Mouse (Mus musculus): Measurements from ENCODE around the gene Cfap45. TPM values are rescaled to one million over a fixed set of nuclear protein-coding genes. Genes with fewer than 3 reads are reported as not detected.

Gene Cfap45
- polyA plus RNA-seq, 1 experiment from 2014 or later: 1.6 TPM

- 93% methylated on average over 10 of the region's 10 CpGs for WGBS
- DNase-seq (ENCODE audit: extremely low spot score, low spot score): no peak
- H3K27me3 ChIP-seq (ENCODE audit: poor library complexity, severe bottlenecking): peaks cover 46% of the 10 kb centered on the region
- H3K9me3 ChIP-seq: no peaks in the 10 kb centered on the region
- H3K4me3 ChIP-seq: no peak overlapping the region
- peaks cover 40% of the 10 kb centered on the region for H3K4me1 ChIP-seq
- H3K36me3 ChIP-seq (replicated peaks): no peaks in the 10 kb centered on the region
- H3K27ac ChIP-seq: no peak overlapping the region
Measured at GRCm38 (mm10) chr1:172527431-172527830, 6.8 kb downstream of the Cfap45 start.

GRCm38 (mm10) chr1:172528701-172529100 is 8.1 kb downstream of the Cfap45 start:
- peak; percentile 81 for DNase-seq (ENCODE audit: extremely low spot score, low spot score)
- no peak overlapping the region for H3K27ac ChIP-seq
- peaks cover 56% of the 10 kb centered on the region for H3K27me3 ChIP-seq (ENCODE audit: poor library complexity, severe bottlenecking)
- no peaks in the 10 kb centered on the region for H3K36me3 ChIP-seq (replicated peaks)
- H3K4me1 ChIP-seq: peaks cover 48% of the 10 kb centered on the region
- no peaks in the 10 kb centered on the region for H3K9me3 ChIP-seq
- 8% methylated on average over 7 of the region's 7 CpGs for WGBS
- no peak overlapping the region for H3K4me3 ChIP-seq

- Histone ChIP-seq H3K4me3 (no peak overlapping the region), H3K4me1 (peaks cover 40% of the 10 kb centered on the region), H3K36me3 (replicated peaks) (no peaks in the 10 kb centered on the region), H3K9me3 (no peaks in the 10 kb centered on the region), H3K27me3 (ENCODE audit: poor library complexity, severe bottlenecking) (peaks cover 65% of the 10 kb centered on the region), H3K27ac (no peak overlapping the region)
- DNase-seq (ENCODE audit: extremely low spot score, low spot score): peak; percentile 35
- WGBS: 35% methylated on average over 8 of the region's 8 CpGs
Measured at GRCm38 (mm10) chr1:172530544-172531220, 10.1 kb downstream of the Cfap45 start.

GRCm38 (mm10) chr1:172532551-172532950 is 11.9 kb downstream of the Cfap45 start:
- Histone ChIP-seq H3K27me3 (ENCODE audit: poor library complexity, severe bottlenecking) (peaks cover 57% of the 10 kb centered on the region), H3K9me3 (no peaks in the 10 kb centered on the region), H3K4me3 (peak overlapping the region; percentile 45), H3K27ac (peak overlapping the region; percentile 70), H3K4me1 (peaks cover 35% of the 10 kb centered on the region), H3K36me3 (replicated peaks) (no peaks in the 10 kb centered on the region)
- 4% methylated on average over 13 of the region's 13 CpGs for WGBS
- peak; percentile 69 for DNase-seq (ENCODE audit: extremely low spot score, low spot score)

GRCm38 (mm10) chr1:172535116-172535515 is 14.5 kb downstream of the Cfap45 start:
- H3K9me3 ChIP-seq: no peaks in the 10 kb centered on the region
- H3K4me3 ChIP-seq: no peak overlapping the region
- no peaks in the 10 kb centered on the region for H3K36me3 ChIP-seq (replicated peaks)
- H3K27me3 ChIP-seq (ENCODE audit: poor library complexity, severe bottlenecking): peaks cover 43% of the 10 kb centered on the region
- H3K27ac ChIP-seq: no peak overlapping the region
- H3K4me1 ChIP-seq: peaks cover 39% of the 10 kb centered on the region
- DNase-seq (ENCODE audit: extremely low spot score, low spot score): no peak
- 82% methylated on average over 16 of the region's 16 CpGs for WGBS

GRCm38 (mm10) chr1:172539827-172540226 is 19.2 kb downstream of the Cfap45 start:
- H3K9me3 ChIP-seq: no peaks in the 10 kb centered on the region
- H3K4me1 ChIP-seq: peaks cover 14% of the 10 kb centered on the region
- no peaks in the 10 kb centered on the region for H3K36me3 ChIP-seq (replicated peaks)
- no peak overlapping the region for H3K4me3 ChIP-seq
- no peak overlapping the region; the same call in 1 of the 2 replicates for H3K27ac ChIP-seq
- DNase-seq (ENCODE audit: extremely low spot score, low spot score): no peak
- 70% methylated on average over 6 of the region's 6 CpGs for WGBS
- peaks cover 16% of the 10 kb centered on the region for H3K27me3 ChIP-seq (ENCODE audit: poor library complexity, severe bottlenecking)

- DNase-seq (ENCODE audit: extremely low spot score, low spot score): no peak
- Histone ChIP-seq H3K9me3 (no peaks in the 10 kb centered on the region), H3K36me3 (replicated peaks) (no peaks in the 10 kb centered on the region), H3K27me3 (ENCODE audit: poor library complexity, severe bottlenecking) (peaks cover 16% of the 10 kb centered on the region), H3K4me3 (no peak overlapping the region), H3K27ac (peak overlapping the region; percentile 35; the same call in 1 of the 2 replicates), H3K4me1 (peaks cover 14% of the 10 kb centered on the region)
- WGBS: 44% methylated on average over 11 of the region's 11 CpGs
Measured at GRCm38 (mm10) chr1:172540283-172540820, 19.8 kb downstream of the Cfap45 start.

GRCm38 (mm10) chr1:172546062-172546461 is 25.5 kb downstream of the Cfap45 start:
- Histone ChIP-seq H3K4me1 (peaks cover 30% of the 10 kb centered on the region), H3K9me3 (no peaks in the 10 kb centered on the region), H3K36me3 (replicated peaks) (no peaks in the 10 kb centered on the region), H3K27me3 (ENCODE audit: poor library complexity, severe bottlenecking) (peaks cover 12% of the 10 kb centered on the region), H3K4me3 (no peak overlapping the region), H3K27ac (no peak overlapping the region)
- DNase-seq (ENCODE audit: extremely low spot score, low spot score): no peak
- 82% methylated on average over 4 of the region's 4 CpGs for WGBS

GRCm38 (mm10) chr1:172548501-172548900 is 27.9 kb downstream of the Cfap45 start:
- H3K27ac ChIP-seq: no peak overlapping the region
- no peak for DNase-seq (ENCODE audit: extremely low spot score, low spot score)
- no peaks in the 10 kb centered on the region for H3K36me3 ChIP-seq (replicated peaks)
- H3K4me1 ChIP-seq: peaks cover 55% of the 10 kb centered on the region
- peaks cover 14% of the 10 kb centered on the region for H3K27me3 ChIP-seq (ENCODE audit: poor library complexity, severe bottlenecking)
- H3K9me3 ChIP-seq: no peaks in the 10 kb centered on the region
- H3K4me3 ChIP-seq: no peak overlapping the region
- WGBS: 43% methylated on average over 7 of the region's 7 CpGs

GRCm38 (mm10) chr1:172549314-172549713 is 28.7 kb downstream of the Cfap45 start:
- 6% methylated on average over 2 of the region's 2 CpGs for WGBS
- Histone ChIP-seq H3K4me3 (peak overlapping the region; percentile 48), H3K27ac (peak overlapping the region; percentile 62; the same call in 1 of the 2 replicates)

GRCm38 (mm10) chr1:172549717-172550116 is 29.1 kb downstream of the Cfap45 start:
- no peaks in the 10 kb centered on the region for H3K36me3 ChIP-seq (replicated peaks)
- peaks cover 55% of the 10 kb centered on the region for H3K4me1 ChIP-seq
- peak overlapping the region; percentile 48 for H3K4me3 ChIP-seq
- no peaks in the 10 kb centered on the region for H3K9me3 ChIP-seq
- no peak for DNase-seq (ENCODE audit: extremely low spot score, low spot score)
- H3K27me3 ChIP-seq (ENCODE audit: poor library complexity, severe bottlenecking): peaks cover 14% of the 10 kb centered on the region
- WGBS: 1% methylated on average over 8 of the region's 8 CpGs
- H3K27ac ChIP-seq: peak overlapping the region; percentile 71

More at GRCm38 (mm10) chr1:172549314-172549713, 28.7 kb downstream of the Cfap45 start:
- H3K27me3 ChIP-seq (ENCODE audit: poor library complexity, severe bottlenecking): peaks cover 14% of the 10 kb centered on the region
- no peaks in the 10 kb centered on the region for H3K36me3 ChIP-seq (replicated peaks)
- H3K9me3 ChIP-seq: no peaks in the 10 kb centered on the region
- peaks cover 55% of the 10 kb centered on the region for H3K4me1 ChIP-seq
- DNase-seq (ENCODE audit: extremely low spot score, low spot score): no peak

- Histone ChIP-seq H3K27ac (peak overlapping the region; percentile 71), H3K4me3 (peak overlapping the region; percentile 48), H3K27me3 (ENCODE audit: poor library complexity, severe bottlenecking) (peaks cover 15% of the 10 kb centered on the region), H3K36me3 (replicated peaks) (no peaks in the 10 kb centered on the region), H3K4me1 (peaks cover 55% of the 10 kb centered on the region), H3K9me3 (no peaks in the 10 kb centered on the region)
- peak; percentile 75 for DNase-seq (ENCODE audit: extremely low spot score, low spot score)
- WGBS: 1% methylated on average over 8 of the region's 8 CpGs
Measured at GRCm38 (mm10) chr1:172550551-172550951, 29.9 kb downstream of the Cfap45 start.

- Histone ChIP-seq H3K9me3 (no peaks in the 10 kb centered on the region), H3K4me3 (peak overlapping the region; percentile 48), H3K36me3 (replicated peaks) (no peaks in the 10 kb centered on the region), H3K27me3 (ENCODE audit: poor library complexity, severe bottlenecking) (peaks cover 20% of the 10 kb centered on the region), H3K27ac (peak overlapping the region; percentile 71), H3K4me1 (peaks cover 58% of the 10 kb centered on the region)
- DNase-seq (ENCODE audit: extremely low spot score, low spot score): no peak
- WGBS: 60% methylated on average over 7 of the region's 7 CpGs
Measured at GRCm38 (mm10) chr1:172551009-172551408, 30.4 kb downstream of the Cfap45 start.

All from forebrain, embryonic 10.5 days (tissue).